Mouse (Mus musculus) c-Kit-negative CD71-positive TER-119-positive erythroid progenitor cells, embryonic 14.5 days (primary cell): ENCODE data around the gene Arih2.
A peak's percentile ranks its signal among the peaks of the same experiment; 100 is the strongest.
"Not testable (repeated sequence)": the region's sequence is repeated elsewhere in the genome, so short reads cannot be mapped to it uniquely, and the experiment has no call there.

Experiments used
- DNase-seq: peaks from one replicate; pipeline ENCODE4 v3.0.0-alpha.2; 2013; ENCODE audit warnings: low read depth, low spot score

The Arih2 gene

GRCm38 (mm10) chr9:108649561-108650440, 615 bp upstream of the Arih2 start:
- no peak for DNase-seq

- DNase-seq: peak; percentile 48
These were observed 1.0 kb downstream of the Arih2 start for GRCm38 (mm10) chr9:108648166-108648565.

GRCm38 (mm10) chr9:108639825-108640224, 9.4 kb downstream of the Arih2 start:
- DNase-seq: no peak

- DNase-seq: no peak
These were observed 13.8 kb downstream of the Arih2 start for GRCm38 (mm10) chr9:108635415-108635814.

GRCm38 (mm10) chr9:108633846-108634245, 15.3 kb downstream of the Arih2 start:
- no peak for DNase-seq

GRCm38 (mm10) chr9:108632375-108632774, 16.8 kb downstream of the Arih2 start:
- DNase-seq: no peak

- no peak for DNase-seq
These were observed 17.4 kb downstream of the Arih2 start for GRCm38 (mm10) chr9:108631631-108632256.

- DNase-seq: no peak
These were observed 18.5 kb downstream of the Arih2 start for GRCm38 (mm10) chr9:108630683-108631082.

- no peak for DNase-seq
These were observed 21.0 kb downstream of the Arih2 start for GRCm38 (mm10) chr9:108628141-108628540.

GRCm38 (mm10) chr9:108626498-108626897, 22.7 kb downstream of the Arih2 start:
- no peak for DNase-seq

GRCm38 (mm10) chr9:108617301-108617700, 31.9 kb downstream of the Arih2 start:
- DNase-seq: no peak

GRCm38 (mm10) chr9:108611488-108611887, 37.7 kb downstream of the Arih2 start:
- no peak for DNase-seq

- no peak for DNase-seq
These were observed 40.3 kb downstream of the Arih2 start for GRCm38 (mm10) chr9:108608889-108609288.

GRCm38 (mm10) chr9:108607929-108608328, 41.3 kb downstream of the Arih2 start:
- DNase-seq: not testable (repeated sequence)

- no peak for DNase-seq
These were observed 47.2 kb downstream of the Arih2 start for GRCm38 (mm10) chr9:108601986-108602385.

GRCm38 (mm10) chr9:108600011-108600410, 49.2 kb downstream of the Arih2 start:
- DNase-seq: no peak

GRCm38 (mm10) chr9:108599021-108599566, 50.1 kb downstream of the Arih2 start:
- DNase-seq: no peak

GRCm38 (mm10) chr9:108596998-108597764, 52.0 kb downstream of the Arih2 start, which contains the start of gene P4htm:
Gene P4htm (minus strand): TSS chr9:108597667.
- no peak for DNase-seq

- no peak for DNase-seq
These were observed 54.8 kb downstream of the Arih2 start for GRCm38 (mm10) chr9:108594354-108594753.

- no peak for DNase-seq
These were observed 57.7 kb downstream of the Arih2 start for GRCm38 (mm10) chr9:108591462-108591861.

- DNase-seq: no peak
These were observed 60.0 kb downstream of the Arih2 start for GRCm38 (mm10) chr9:108589229-108589628.
